ENCODE assay signal across 8 mouse cellular contexts in genomic region chr11:3267133-3267532, GRCm38 (mm10). TPM values are rescaled to one million over a fixed set of nuclear protein-coding genes. Genes with fewer than 3 reads are reported as not detected.
A peak's percentile ranks its signal among the peaks of the same experiment; 100 is the strongest.
DNase-seq lines count a peak whose midpoint lies in the region; ATAC-seq and TF ChIP-seq lines count a peak whose summit lies in the region.

No protein-coding gene starts in this region.

- peak overlapping the region; percentile 76 for H3K4me3 ChIP-seq in kidney, embryonic 15.5 days (replicated peaks)
- H3K4me3 ChIP-seq in intestine, embryonic 14.5 days (ENCODE audit: low read depth, low read length) = peak overlapping the region; percentile 93
- H3K4me3 ChIP-seq in midbrain, postnatal 0 days (ENCODE audit: low read depth, low read length) = peak overlapping the region; percentile 84

- H3K4me2 ChIP-seq in kidney, embryonic 15.5 days = peak overlapping the region; percentile 58
- peak overlapping the region; percentile 65 for H3K4me2 ChIP-seq in intestine, embryonic 14.5 days (ENCODE audit: low read length)
- peak overlapping the region; percentile 67 for H3K4me2 ChIP-seq in midbrain, postnatal 0 days (ENCODE audit: low read depth, low read length, poor library complexity, severe bottlenecking)

- DNase-seq in kidney, postnatal 25 days = no peak
- peak; percentile 5 for DNase-seq in c-Kit-negative CD71-positive TER-119-positive erythroid progenitor cells, embryonic 14.5 days (ENCODE audit: low read depth, low spot score)
- DNase-seq in intestine, embryonic 14.5 days (ENCODE audit: low spot score) = no peak
- no peak for DNase-seq in midbrain, postnatal 0 days (ENCODE audit: low spot score)
- no peak for DNase-seq in adrenal gland, postnatal 25 days
- no peak for DNase-seq in layer of hippocampus, adult 9-11 months

- H3K36me3 ChIP-seq in kidney, embryonic 15.5 days = peaks cover 21% of the 10 kb centered on the region
- H3K36me3 ChIP-seq in intestine, embryonic 14.5 days (ENCODE audit: control insufficient read depth, insufficient read depth, low read length) = peaks cover 22% of the 10 kb centered on the region
- H3K36me3 ChIP-seq in midbrain, postnatal 0 days (ENCODE audit: insufficient read depth, low read length) = peaks cover 13% of the 10 kb centered on the region; the same call in 1 of the 2 replicates

- peaks cover 28% of the 10 kb centered on the region for H3K4me1 ChIP-seq in kidney, embryonic 15.5 days
- H3K4me1 ChIP-seq in intestine, embryonic 14.5 days (replicated peaks; ENCODE audit: control insufficient read depth, insufficient read depth, low read length) = peaks cover 18% of the 10 kb centered on the region
- no peaks in the 10 kb centered on the region; the same call in 1 of the 2 replicates for H3K4me1 ChIP-seq in midbrain, postnatal 0 days (ENCODE audit: insufficient read depth, low read length)

- no peaks in the 10 kb centered on the region for H3K27me3 ChIP-seq in kidney, embryonic 15.5 days
- no peaks in the 10 kb centered on the region for H3K27me3 ChIP-seq in intestine, embryonic 14.5 days (replicated peaks; ENCODE audit: control insufficient read depth, insufficient read depth, low read length)
- H3K27me3 ChIP-seq in midbrain, postnatal 0 days (ENCODE audit: insufficient read depth, low read length) = no peaks in the 10 kb centered on the region

- H3K9ac ChIP-seq in kidney, embryonic 15.5 days = peak overlapping the region; percentile 64
- H3K9ac ChIP-seq in intestine, embryonic 14.5 days (ENCODE audit: low read length) = peak overlapping the region; percentile 98
- no peak overlapping the region for H3K9ac ChIP-seq in midbrain, postnatal 0 days (replicated peaks; ENCODE audit: low read length, poor library complexity, severe bottlenecking)

- no peaks in the 10 kb centered on the region for H3K9me3 ChIP-seq in kidney, embryonic 15.5 days (replicated peaks)
- H3K9me3 ChIP-seq in intestine, embryonic 14.5 days (ENCODE audit: control insufficient read depth, low read length) = no peaks in the 10 kb centered on the region
- no peaks in the 10 kb centered on the region for H3K9me3 ChIP-seq in midbrain, postnatal 0 days (ENCODE audit: low read length)

- 59% methylated on average over 7 of the region's 7 CpGs for WGBS in kidney, embryonic 15.5 days
- 55% methylated on average over 7 of the region's 7 CpGs for WGBS in intestine, embryonic 14.5 days
- WGBS in midbrain, postnatal 0 days = 52% methylated on average over 7 of the region's 7 CpGs

- peak overlapping the region; percentile 94; the same call in 1 of the 2 replicates for H3K27ac ChIP-seq in kidney, embryonic 15.5 days
- H3K27ac ChIP-seq in intestine, embryonic 14.5 days (ENCODE audit: low read depth) = peak overlapping the region; percentile 94; the same call in 1 of the 2 replicates
- H3K27ac ChIP-seq in midbrain, postnatal 0 days (ENCODE audit: low read depth, low read length) = peak overlapping the region; percentile 86; the same call in 1 of the 2 replicates

- ATAC-seq in kidney, embryonic 15.5 days (replicated peaks; ENCODE audit: low FRiP score) = no peak
- ATAC-seq in intestine, embryonic 14.5 days (replicated peaks; ENCODE audit: low FRiP score, low TSS enrichment, low read depth) = peak; percentile 1; the same call in 1 of the 2 replicates
- no peak for ATAC-seq in midbrain, postnatal 0 days (ENCODE audit: low FRiP score)
- ATAC-seq in monocyte, adult 5-6 weeks (replicated peaks; ENCODE audit: insufficient number of reproducible peaks, low FRiP score, low TSS enrichment, poor library complexity, severe bottlenecking) = no peak

- TF ChIP-seq CTCF in midbrain, postnatal 0 days (IDR thresholded peaks at IDR 0.05) = no peak

RNA-seq across cellular contexts. Expression of gene Drg1, which starts 0.9 kb away (rescaled TPM):
- 223 and 224 TPM in 2 replicates for polyA plus RNA-seq in kidney, embryonic 15.5 days (2015; fragmentation: Nextera tagmentation; extraction: Ambion mirVana)
- polyA plus RNA-seq in intestine, embryonic 14.5 days (2014; fragmentation: Nextera tagmentation; extraction: Ambion mirVana) = 221 and 234 TPM in 2 replicates
- 80.6 and 93.1 TPM in 2 replicates for total RNA-seq in midbrain, postnatal 0 days (2014; rRNA removed)
- 183 and 190 TPM in 2 replicates for polyA plus RNA-seq in midbrain, postnatal 0 days (2015; fragmentation: Nextera tagmentation; extraction: Ambion mirVana)
- 90.8 and 117 TPM in 2 replicates for total RNA-seq in adrenal gland, postnatal 25 days (2021)
- total RNA-seq in monocyte, adult 5-6 weeks (2017) = 165 to 210 TPM (median 199 TPM) in 3 replicates

RNA-seq across cellular contexts. Expression of gene Patz1, which starts 21.5 kb away (rescaled TPM):
- 57.3 and 60.4 TPM in 2 replicates for polyA plus RNA-seq in kidney, embryonic 15.5 days (2015; fragmentation: Nextera tagmentation; extraction: Ambion mirVana)
- 50.1 and 50.6 TPM in 2 replicates for polyA plus RNA-seq in intestine, embryonic 14.5 days (2014; fragmentation: Nextera tagmentation; extraction: Ambion mirVana)
- 79.3 and 81.3 TPM in 2 replicates for total RNA-seq in midbrain, postnatal 0 days (2014; rRNA removed)
- polyA plus RNA-seq in midbrain, postnatal 0 days (2015; fragmentation: Nextera tagmentation; extraction: Ambion mirVana) = 36.3 and 39.3 TPM in 2 replicates
- 33.2 and 51.0 TPM in 2 replicates for total RNA-seq in adrenal gland, postnatal 25 days (2021)
- 14.9 to 26.0 TPM (median 20.6 TPM) in 3 replicates for total RNA-seq in monocyte, adult 5-6 weeks (2017)
